Mouse (Mus musculus): ENCODE measurements at regions not wholly inside any gene's neighbourhood (a gene's known extent, or its start where the extent isn't known, plus 50 kb on each side); places are given as distances from the start of the nearest gene placed in this dataset.
"Not testable (repeated sequence)": the region's sequence is repeated elsewhere in the genome, so short reads cannot be mapped to it uniquely, and the experiment has no call there.

DNA sequence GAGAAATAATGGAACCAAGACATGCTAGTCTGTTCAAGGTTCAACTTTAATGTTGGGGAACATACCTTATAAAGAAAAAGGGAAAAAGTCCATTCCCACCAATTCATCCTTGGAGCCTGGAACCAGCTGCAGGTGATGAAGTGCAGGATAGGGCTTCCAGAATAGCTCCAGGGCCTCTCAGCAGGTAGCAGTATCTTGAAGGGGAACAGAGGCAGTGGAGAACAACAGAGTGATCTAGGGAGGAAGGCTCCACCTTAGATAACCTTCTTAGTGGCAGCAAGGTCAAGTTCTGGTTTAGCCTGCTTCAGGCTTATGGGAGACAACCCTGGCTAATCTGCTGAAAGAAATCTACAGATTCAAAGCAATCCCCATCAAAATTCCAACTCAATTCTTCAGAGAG lies 161.8 kb upstream of the Ngly1 start:
- DNase-seq = not testable (repeated sequence)

DNA sequence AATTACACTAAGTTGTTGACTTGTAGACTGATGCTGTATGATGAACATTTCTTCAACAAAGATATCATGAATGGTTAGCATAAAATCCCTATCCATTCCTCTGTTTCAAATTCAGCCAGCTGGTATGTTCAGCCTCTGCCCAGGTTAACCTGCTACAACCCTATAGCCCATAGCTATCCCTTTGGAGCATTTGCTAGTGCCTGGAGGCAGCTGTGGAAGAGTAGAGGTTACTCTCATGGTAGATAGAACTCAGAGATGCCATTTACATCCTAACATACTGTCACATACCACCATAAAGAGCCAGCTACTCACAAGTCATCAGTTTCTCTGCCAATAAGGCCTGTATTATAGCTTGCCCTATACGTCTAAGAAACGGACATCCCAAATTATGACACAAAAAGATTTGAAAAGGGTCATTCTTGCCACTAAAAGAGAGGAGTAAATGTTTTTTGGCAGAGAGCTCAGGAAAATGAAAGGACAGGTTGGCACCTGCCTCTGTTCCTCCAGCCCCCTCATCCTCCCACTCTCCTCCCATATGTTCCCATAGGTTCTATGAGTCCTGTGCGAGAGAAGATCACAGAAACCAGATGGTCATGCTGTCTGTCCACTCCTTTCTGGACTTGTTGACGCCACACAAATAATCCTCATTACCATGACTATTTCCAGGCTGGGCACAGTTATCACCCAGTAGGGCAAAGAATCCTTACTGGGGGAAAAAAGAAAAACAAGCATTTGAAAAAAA lies 156.5 kb upstream of the Ngly1 start:
- DNase-seq = no peak

DNA sequence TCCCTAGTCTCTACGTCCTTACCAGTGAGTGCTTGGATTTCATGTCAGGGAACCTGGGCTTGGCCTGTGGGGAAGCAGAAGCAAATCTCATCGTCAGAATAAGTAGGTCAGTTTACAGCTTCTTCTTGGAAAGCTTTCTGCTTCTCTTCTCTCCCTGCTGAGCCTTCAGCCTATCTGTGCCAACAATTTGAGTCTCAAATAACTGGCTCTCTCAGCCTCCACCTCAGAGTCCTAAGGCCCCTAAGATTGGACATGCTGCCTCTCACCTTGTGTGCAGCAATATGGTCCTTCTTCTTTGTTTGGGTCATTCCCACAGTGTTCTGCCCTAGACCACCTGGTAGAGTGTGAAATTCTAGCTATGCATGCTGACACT lies 156.0 kb upstream of the Ngly1 start:
- no peak for DNase-seq

DNA sequence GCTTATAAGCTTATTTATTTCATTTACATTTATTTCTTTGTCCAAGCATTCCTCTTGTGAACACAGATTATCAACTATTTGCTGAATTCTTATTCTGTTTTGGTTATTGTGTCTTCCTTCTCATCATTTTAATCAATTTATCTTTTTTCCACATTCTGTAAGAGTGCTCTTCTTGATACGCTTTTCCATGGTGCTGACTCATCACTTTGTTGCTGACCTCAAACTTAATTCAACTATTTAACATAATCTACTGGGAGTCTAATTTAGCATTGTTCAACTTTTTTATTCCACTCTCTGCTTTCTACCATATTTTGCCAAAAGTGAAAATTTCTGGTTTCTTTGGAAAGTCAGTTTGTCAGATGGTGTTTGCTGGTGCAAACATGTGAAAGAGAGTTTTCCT lies 139.7 kb upstream of the Ngly1 start:
- DNase-seq = no peak

DNA sequence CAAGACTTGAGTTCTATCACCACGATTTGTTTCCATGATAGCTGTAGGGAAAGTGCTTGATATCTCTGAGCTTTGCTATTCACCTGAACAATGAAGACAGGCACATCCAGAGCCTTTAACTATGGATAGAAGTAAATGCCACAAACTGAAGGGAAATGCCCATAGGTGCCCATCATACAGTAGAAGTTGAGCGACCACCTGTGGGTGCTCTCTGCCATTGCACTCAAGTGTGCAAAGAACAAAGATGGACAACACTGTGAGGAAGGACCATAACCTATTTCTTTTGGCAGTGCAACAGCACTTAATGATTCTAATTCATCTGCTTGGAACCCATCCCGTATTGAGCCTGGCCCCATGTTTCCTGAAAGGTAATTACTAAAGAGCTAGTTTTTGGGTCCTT lies 116.4 kb upstream of the Ngly1 start:
- DNase-seq = no peak

DNA sequence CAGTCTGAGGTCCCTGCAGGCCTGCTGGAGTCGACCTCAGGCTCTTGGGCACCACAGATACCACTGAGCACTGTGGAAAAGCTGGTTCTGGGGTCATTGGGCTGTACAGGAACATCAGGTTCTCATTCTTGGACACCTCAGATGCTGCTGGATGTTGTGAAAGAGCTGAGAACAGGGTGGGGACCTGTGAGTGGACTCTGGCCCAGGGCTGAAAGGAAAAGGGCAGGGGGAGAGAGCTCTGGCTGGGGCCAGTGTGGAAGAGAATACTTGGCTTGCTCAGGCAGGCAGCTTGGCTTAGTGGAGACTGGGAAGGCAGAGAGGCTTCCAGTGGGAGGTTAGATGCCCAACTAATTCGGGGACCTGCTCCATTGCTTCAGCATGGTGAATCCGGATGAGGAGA lies 115.7 kb upstream of the Ngly1 start:
- DNase-seq = no peak

DNA sequence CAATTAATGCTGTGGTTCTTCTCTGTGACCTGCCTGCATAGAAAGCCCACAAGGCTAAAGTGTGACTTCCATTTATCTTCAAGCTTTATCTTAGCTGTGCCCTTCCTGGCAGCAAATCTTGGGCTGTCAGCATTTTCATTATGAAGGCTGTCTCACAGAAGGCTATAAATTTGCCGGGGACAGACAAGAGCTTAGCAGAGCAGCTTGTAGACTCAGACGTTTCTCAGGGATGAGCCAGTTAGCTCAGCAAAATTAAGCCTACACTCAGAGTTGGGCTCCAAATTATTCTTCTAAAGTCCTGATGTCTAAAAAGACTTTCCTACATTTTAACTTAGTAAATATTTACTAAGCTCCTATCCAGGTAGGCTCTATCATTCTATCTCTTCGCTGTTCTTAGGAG lies 112.9 kb upstream of the Ngly1 start:
- no peak for DNase-seq

DNA sequence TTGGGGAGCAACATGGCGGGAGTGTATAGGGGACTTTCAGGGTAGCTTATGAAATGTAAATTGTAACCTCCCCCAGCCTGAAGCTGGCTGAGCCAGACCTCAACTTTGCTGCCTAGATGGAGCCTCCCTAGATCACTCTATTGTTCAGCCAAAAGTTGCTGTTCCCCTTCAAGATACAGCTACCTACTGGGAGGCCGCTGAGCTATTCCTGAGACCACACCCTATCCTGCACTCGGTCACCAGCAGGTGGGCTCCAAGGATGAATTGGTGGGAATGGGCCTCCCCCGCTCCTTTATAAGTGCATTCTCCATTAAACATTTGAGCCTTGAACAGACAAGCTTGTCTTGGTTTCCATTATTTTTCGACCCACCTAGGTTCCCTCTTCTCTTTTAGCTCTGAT lies 104.8 kb upstream of the Ngly1 start:
- no peak for DNase-seq

DNA sequence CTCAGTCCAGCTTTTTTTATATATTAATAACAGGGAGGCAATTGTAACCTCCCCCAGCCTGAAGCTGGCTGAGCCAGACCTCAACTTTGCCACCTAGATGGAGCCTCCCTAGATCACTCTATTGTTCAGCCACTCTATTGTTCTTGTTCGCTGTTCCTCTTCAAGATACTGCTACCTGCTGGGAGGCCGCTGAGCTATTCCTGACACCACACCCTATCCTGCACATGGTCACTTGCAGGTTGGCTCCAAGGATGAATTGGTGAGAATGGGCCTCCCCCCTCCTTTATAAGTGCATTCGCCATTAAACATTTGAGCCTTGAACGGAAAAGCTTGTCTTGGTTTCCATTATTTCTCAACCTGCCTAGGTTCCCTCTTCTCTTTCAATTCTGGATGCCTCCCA lies 102.3 kb upstream of the Ngly1 start:
- no peak for DNase-seq

DNA sequence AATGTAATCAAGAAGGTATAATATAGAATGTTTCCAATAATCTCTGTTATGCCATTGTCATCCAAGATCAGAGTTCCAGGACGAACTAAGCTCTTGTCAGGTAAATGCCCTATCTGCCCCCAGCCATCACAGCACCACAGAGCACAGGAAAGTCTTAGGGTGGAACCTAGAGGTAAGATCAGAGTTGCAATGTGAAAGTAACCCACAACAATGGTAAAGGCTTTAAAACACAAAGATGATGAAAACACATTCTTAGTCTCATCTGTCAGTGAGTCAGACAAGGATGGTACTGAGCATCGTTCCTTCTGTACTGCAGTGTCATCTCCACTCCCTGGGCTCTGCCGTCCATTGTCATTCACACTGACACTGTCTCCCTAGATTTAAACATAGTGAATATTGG lies 97.3 kb upstream of the Ngly1 start:
- no peak for DNase-seq

DNA sequence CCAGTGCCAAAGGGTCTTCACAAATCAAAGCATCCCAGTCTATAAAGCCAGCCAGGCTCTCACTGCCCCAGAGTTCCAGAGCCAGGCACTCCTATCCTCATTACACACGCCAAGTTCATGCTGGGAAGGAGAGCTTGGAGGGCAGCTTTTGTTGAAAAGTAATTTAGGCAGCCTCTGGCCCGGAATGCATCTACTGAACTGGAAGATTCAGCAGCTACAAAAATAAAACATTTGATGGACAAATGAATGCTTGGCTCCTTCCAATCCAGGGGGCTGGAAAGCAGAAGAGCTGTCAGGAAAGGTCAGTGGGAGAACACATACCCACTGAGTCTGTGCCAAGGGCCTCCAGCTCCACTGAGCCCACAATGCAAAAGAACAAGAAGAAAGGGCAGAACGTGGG lies 96.4 kb upstream of the Ngly1 start:
- DNase-seq = no peak

DNA sequence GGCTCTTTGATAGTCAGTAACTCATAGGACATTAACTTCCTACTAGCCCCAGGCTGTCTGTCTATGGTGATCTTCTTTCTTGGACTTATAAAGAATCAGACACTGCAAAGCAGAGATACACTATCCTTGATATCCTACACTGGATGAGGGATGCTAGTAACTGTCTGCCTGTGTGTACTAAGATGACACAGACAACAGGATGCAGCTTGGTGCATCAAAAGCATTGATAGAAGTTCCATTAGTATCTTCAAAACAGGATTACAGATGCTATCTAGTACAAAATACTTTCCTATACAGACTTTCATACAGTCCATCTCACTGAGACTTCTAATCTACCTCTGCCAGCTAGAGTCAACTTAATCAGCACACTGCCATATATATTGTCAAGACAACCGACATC lies 94.0 kb upstream of the Ngly1 start:
- DNase-seq = no peak

DNA sequence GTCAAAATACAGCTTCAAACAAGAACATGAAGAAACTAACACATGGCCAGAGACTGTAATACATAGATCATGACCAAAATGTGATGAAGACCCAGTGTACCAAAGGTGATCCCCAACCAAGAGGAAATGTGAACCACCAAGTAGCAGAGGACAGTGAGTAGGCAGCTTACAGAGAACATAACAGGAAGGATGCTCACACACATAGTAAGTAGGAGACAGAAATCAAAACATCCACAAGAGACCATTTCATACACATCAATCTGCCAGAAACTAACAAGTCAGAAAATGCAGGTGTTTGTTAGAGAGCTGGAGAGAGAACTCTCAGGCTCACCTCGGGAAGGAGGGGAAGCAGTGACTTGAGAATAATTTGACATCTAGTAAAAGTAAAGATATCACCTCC lies 78.9 kb upstream of the Ngly1 start:
- DNase-seq = no peak

DNA sequence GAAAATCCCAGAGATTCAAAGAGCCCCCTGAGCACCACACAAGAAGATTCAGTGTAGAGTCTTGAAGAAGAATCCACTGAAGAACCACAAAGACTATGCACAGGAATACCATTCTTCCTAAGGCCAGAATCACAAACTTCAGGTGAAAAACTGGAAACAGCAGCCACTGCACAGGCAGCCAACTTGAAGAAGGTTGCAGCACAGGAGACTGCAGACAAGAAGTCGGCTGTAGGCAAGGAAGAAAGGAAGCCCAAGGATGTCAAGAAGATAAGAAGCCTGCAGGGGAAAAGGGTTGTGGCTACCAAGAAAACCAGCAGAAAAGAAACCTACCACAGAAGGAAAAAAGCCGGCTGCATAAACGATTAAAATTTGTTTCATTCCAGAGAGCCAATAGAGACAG lies 76.8 kb upstream of the Ngly1 start:
- no peak for DNase-seq

DNA sequence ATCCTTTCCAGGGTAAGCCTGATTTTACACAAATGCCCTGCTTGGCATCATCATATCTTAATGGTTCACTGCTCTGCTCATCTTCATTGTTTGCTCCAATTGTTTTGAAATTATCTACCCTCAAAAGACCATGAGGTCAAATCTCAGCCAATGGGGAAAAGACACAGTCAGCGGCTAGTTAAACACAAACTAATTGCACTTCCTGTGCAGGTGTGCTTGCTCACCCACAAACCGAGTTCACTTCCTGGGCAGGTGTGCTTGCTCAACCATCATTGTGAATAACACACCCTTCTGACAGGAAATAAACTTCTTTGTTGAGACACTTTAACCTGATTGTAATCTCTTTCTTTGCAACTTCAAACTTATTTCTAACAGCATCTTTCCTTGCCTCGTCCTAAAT lies 75.8 kb upstream of the Ngly1 start:
- no peak for DNase-seq

DNA sequence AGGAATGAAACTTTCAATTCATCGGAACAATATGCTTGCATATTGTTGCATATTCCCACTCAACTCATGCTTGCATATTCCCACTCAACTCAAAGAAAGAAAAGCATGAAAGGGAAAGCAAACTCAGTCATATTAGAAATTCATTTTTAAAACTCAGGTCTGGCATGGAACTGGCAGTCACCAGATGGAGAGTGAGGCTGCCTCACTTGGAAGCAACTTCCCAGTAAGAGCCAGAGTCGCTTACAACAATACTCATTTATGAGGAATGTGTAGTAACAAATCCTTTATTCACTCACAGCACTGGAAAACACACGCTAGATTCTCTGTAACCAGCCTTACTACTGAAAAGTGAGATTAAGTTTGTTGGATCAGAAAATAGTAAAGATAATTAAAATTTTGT lies 70.9 kb upstream of the Ngly1 start:
- no peak for DNase-seq

DNA sequence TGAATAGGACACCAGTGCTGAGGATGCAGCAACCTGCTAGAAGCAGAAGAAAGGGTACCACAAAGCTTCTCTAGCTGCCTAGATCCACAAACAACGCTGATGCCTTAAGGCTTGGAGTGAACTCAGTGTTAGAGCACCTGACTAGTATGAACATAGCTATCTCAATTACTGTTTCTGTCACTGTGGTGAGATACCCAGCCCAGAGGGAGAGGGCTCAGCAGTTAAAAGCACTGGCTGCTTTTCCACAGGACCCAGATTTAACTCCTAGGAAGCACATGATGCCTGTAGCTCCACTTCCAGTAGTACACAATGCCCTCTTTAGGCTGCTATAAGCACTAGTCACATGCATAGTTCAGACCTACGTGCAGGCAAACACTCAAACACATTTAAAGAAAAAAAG lies 67.3 kb upstream of the Ngly1 start:
- no peak for DNase-seq

DNA sequence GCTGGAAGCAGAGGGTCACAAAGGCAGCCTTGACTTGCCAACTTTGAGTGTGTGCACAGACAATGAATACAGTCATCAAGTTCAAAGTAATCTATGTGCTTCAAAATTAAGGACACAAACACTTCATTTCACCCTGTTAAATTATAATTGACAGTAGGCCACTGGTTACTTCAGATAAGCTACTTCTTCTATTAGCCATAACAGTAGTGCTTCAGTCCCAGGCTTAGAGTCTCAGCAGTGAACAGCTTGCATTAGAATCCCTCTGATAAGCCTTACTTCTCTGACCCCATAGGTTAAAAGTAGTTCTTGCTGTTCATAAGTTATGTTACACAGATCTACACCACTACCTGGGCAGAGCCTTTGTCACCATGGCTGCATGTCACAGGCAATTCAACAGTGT lies 63.8 kb upstream of the Ngly1 start:
- DNase-seq = no peak

Measured in right cerebral cortex, postnatal 14 days (tissue).